Mouse (Mus musculus): ENCODE results near the gene Cpeb4.

Gene Cpeb4

GRCm38 (mm10) chr11:31847469-31847805 is 24.6 kb upstream of the Cpeb4 start:
- DNase-seq, result no peak

- DNase-seq, result no peak
Observed at GRCm38 (mm10) chr11:31848725-31849124, 23.3 kb upstream of the Cpeb4 start.

- DNase-seq, result no peak
Observed at GRCm38 (mm10) chr11:31850156-31850775, 21.7 kb upstream of the Cpeb4 start.

GRCm38 (mm10) chr11:31850995-31851394 is 21.0 kb upstream of the Cpeb4 start:
- no peak for DNase-seq

- DNase-seq, result no peak
Observed at GRCm38 (mm10) chr11:31851702-31852560, 20.1 kb upstream of the Cpeb4 start.

- no peak for DNase-seq
Observed at GRCm38 (mm10) chr11:31854955-31855354, 17.1 kb upstream of the Cpeb4 start.

GRCm38 (mm10) chr11:31857479-31857878 is 14.5 kb upstream of the Cpeb4 start:
- DNase-seq, result no peak

GRCm38 (mm10) chr11:31861149-31861890 is 10.7 kb upstream of the Cpeb4 start:
- no peak for DNase-seq

- no peak for DNase-seq
Observed at GRCm38 (mm10) chr11:31867976-31868375, 4.0 kb upstream of the Cpeb4 start.

- peak; percentile 99 for DNase-seq
Observed at GRCm38 (mm10) chr11:31870285-31871010, 1.6 kb upstream of the Cpeb4 start.

GRCm38 (mm10) chr11:31871135-31871541 is 873 bp upstream of the Cpeb4 start:
- peak; percentile 69 for DNase-seq

- peak; percentile 11 for DNase-seq
Observed at GRCm38 (mm10) chr11:31872546-31873261, 693 bp downstream of the Cpeb4 start.

- no peak for DNase-seq
Observed at GRCm38 (mm10) chr11:31874071-31874470, 2.1 kb downstream of the Cpeb4 start.

- no peak for DNase-seq
Observed at GRCm38 (mm10) chr11:31883671-31884070, 11.7 kb downstream of the Cpeb4 start.

GRCm38 (mm10) chr11:31885765-31886164 is 13.8 kb downstream of the Cpeb4 start:
- DNase-seq, result no peak

- DNase-seq, result no peak
Observed at GRCm38 (mm10) chr11:31888229-31888628, 16.2 kb downstream of the Cpeb4 start.

- peak; percentile 18 for DNase-seq
Observed at GRCm38 (mm10) chr11:31892152-31892551, 20.1 kb downstream of the Cpeb4 start.

- DNase-seq, result no peak
Observed at GRCm38 (mm10) chr11:31893639-31894038, 21.6 kb downstream of the Cpeb4 start.

GRCm38 (mm10) chr11:31896065-31896792 is 24.2 kb downstream of the Cpeb4 start:
- DNase-seq, result no peak

- DNase-seq, result no peak
Observed at GRCm38 (mm10) chr11:31896905-31897304, 24.9 kb downstream of the Cpeb4 start.

- DNase-seq, result no peak
Observed at GRCm38 (mm10) chr11:31899166-31899565, 27.2 kb downstream of the Cpeb4 start.

- DNase-seq, result no peak
Observed at GRCm38 (mm10) chr11:31900736-31901135, 28.7 kb downstream of the Cpeb4 start.

Measured in thymus, postnatal 14 days (tissue).